Mouse (Mus musculus) midbrain, postnatal 0 days (tissue): ENCODE results near the gene Acly. TPM values are rescaled to one million over a fixed set of nuclear protein-coding genes. Genes with fewer than 3 reads are reported as not detected.

ENCODE experiments used
- ATAC-seq: fragments of 200-750 bp; cut with Nextera tagmentation; 2 replicates; pipeline ENCODE4 v1.8.0; 2017; ENCODE audit warnings: moderate number of reproducible peaks, mild to moderate bottlenecking, moderate TSS enrichment, moderate library complexity; ENCODE audit not compliant: low FRiP score
- DNase-seq: peaks from one replicate; pipeline ENCODE4 v3.0.0-alpha.2; 2015; ENCODE audit warnings: low spot score
- H3K27ac ChIP-seq: fragments of 300-500 bp; sonication (generic); 2 replicates; pipeline ENCODE4 v1.5.1; 2014; ENCODE audit warnings: low read depth, mild to moderate bottlenecking, low read length, mixed read lengths
- H3K27me3 ChIP-seq: fragments of 300-500 bp; sonication (generic); 2 replicates; pipeline ENCODE4 v1.6.1; 2014; ENCODE audit warnings: low read length, control low read depth, mixed read lengths; ENCODE audit not compliant: insufficient read depth
- H3K36me3 ChIP-seq: fragments of 300-500 bp; sonication (generic); 2 replicates; pipeline ENCODE4 v1.6.1; 2014; ENCODE audit warnings: low read length, control low read depth, mixed read lengths; ENCODE audit not compliant: insufficient read depth
- H3K4me1 ChIP-seq: fragments of 300-500 bp; sonication (generic); 2 replicates; pipeline ENCODE4 v1.6.1; 2014; ENCODE audit warnings: mild to moderate bottlenecking, control low read depth, antibody characterized with exemption, low read length, mixed read lengths; ENCODE audit not compliant: insufficient read depth
- H3K4me2 ChIP-seq: fragments of 300-500 bp; sonication (generic); 2 replicates; pipeline ENCODE4 v1.6.1; 2014; ENCODE audit warnings: low read depth, mild to moderate bottlenecking, low read length, mixed read lengths; ENCODE audit not compliant: poor library complexity, severe bottlenecking
- H3K4me3 ChIP-seq: fragments of 300-500 bp; sonication (generic); 2 replicates; pipeline ENCODE4 v1.5.1; 2014; ENCODE audit warnings: low read depth, mild to moderate bottlenecking, low read length, moderate library complexity
- H3K9ac ChIP-seq: fragments of 300-500 bp; sonication (generic); replicated peaks from 2 replicates; pipeline ENCODE4 v1.6.1; 2014; ENCODE audit warnings: mild to moderate bottlenecking, low read length, moderate library complexity, mixed read lengths; ENCODE audit not compliant: poor library complexity, severe bottlenecking
- H3K9me3 ChIP-seq: fragments of 300-500 bp; sonication (generic); 2 replicates; pipeline ENCODE4 v1.6.1; 2016; ENCODE audit warnings: low read length, control low read depth
- CTCF ChIP-seq: IDR thresholded peaks from 2 replicates; pipeline ENCODE4 v1.5.1; 2016; ENCODE audit warnings: antibody characterized with exemption, mild to moderate bottlenecking
- WGBS: fragments of 180-500 bp; shearing (Covaris S2); extraction: QIAGEN DNeasy Blood & Tissue Kit; methylation state at CpG from one replicate; pipeline ENCODE4 v1.1.7; 2014; 5-methylcytosine and 5-hydroxymethylcytosine counted together
- polyA plus RNA-seq: library from polyadenylated mRNA; unstranded; fragments of >200 nt; fragmentation: Nextera tagmentation; extraction: Ambion mirVana; gene quantifications from 2 replicates; pipeline ENCODE4 v1.2.1, GENCODE M21; 2015
- total RNA-seq: library from RNA; depleted of rRNA; stranded (reverse); fragments of >200 nt; gene quantifications from 2 replicates; pipeline ENCODE4 v1.2.3, GENCODE M21; 2014

Gene Acly
- total and polyA plus RNA-seq, 2 experiments from 2014 or later: 116 to 228 TPM

GRCm38 (mm10) chr11:100501321-100501720, 26.5 kb downstream of the Acly start:
- DNase-seq (no peak), ATAC-seq (no peak)
- no peak for TF ChIP-seq CTCF
- no peaks in the 10 kb centered on the region for H3K4me1 ChIP-seq
- H3K4me3 ChIP-seq: no peak overlapping the region
- 0 out of 2 replicates have a peak overlapping the region, but pooled peaks have one; percentile 38 for H3K27ac ChIP-seq
- no peak overlapping the region for H3K4me2 ChIP-seq
- H3K36me3 ChIP-seq: peaks cover 84% of the 10 kb centered on the region
- no peaks in the 10 kb centered on the region for H3K27me3 ChIP-seq
- H3K9me3 ChIP-seq: no peaks in the 10 kb centered on the region
- H3K9ac ChIP-seq: no peak overlapping the region
- 6% methylated on average over 6 of the region's 6 CpGs for WGBS

- no peaks in the 10 kb centered on the region for H3K9me3 ChIP-seq
- 59% methylated on average over 7 of the region's 7 CpGs for WGBS
- H3K4me3 ChIP-seq: no peak overlapping the region
- DNase-seq (no peak), ATAC-seq (no peak)
- H3K9ac ChIP-seq: no peak overlapping the region
- H3K4me2 ChIP-seq: no peak overlapping the region
- peaks cover 86% of the 10 kb centered on the region for H3K36me3 ChIP-seq
- 0 out of 2 replicates have a peak overlapping the region, but pooled peaks have one; percentile 38 for H3K27ac ChIP-seq
- TF ChIP-seq CTCF: no peak
- H3K27me3 ChIP-seq: no peaks in the 10 kb centered on the region
- no peaks in the 10 kb centered on the region for H3K4me1 ChIP-seq
Observed at GRCm38 (mm10) chr11:100500651-100501050, 27.1 kb downstream of the Acly start.

- no peak for TF ChIP-seq CTCF
- Histone ChIP-seq H3K4me1 (no peaks in the 10 kb centered on the region), H3K4me2 (no peak overlapping the region), H3K27ac (no peak overlapping the region), H3K36me3 (peaks cover 86% of the 10 kb centered on the region), H3K4me3 (no peak overlapping the region), H3K27me3 (no peaks in the 10 kb centered on the region), H3K9me3 (no peaks in the 10 kb centered on the region), H3K9ac (0 out of 2 replicates have a peak overlapping the region, but pooled peaks have one; percentile 1)
- ATAC-seq (no peak), DNase-seq (no peak)
- WGBS: 61% methylated on average over 3 of the region's 3 CpGs
Observed at GRCm38 (mm10) chr11:100500241-100500640, 27.6 kb downstream of the Acly start.

DNA sequence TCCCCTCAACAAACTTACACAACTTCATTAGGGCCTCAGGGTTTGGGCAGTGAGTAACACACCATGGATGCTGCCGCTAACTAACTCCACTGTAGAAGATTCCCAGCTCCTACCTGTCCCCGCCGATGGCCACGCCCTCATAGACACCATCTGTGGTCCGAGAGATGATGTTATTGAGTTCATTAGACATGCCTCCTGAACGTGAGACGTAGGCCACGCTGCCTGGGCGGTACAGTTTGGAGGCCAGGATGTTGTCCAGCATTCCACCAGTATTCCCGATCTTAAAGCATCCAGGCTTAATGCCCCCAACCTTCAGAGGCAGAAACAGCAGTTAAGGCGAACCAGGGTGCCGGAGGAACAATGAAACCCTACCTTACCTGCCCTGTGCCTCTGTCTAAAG, 34.0 kb downstream of the Acly start:
- no peak for ATAC-seq
- Histone ChIP-seq H3K27me3 (no peaks in the 10 kb centered on the region), H3K4me1 (no peaks in the 10 kb centered on the region), H3K4me3 (no peak overlapping the region), H3K27ac (no peak overlapping the region), H3K4me2 (no peak overlapping the region), H3K36me3 (peaks cover 75% of the 10 kb centered on the region), H3K9ac (no peak overlapping the region), H3K9me3 (no peaks in the 10 kb centered on the region)
- 92% methylated on average over 12 of the region's 12 CpGs for WGBS
- TF ChIP-seq CTCF: no peak
- DNase-seq: no peak

GRCm38 (mm10) chr11:100490951-100491350, 36.8 kb downstream of the Acly start:
- no peaks in the 10 kb centered on the region for H3K9me3 ChIP-seq
- H3K36me3 ChIP-seq: peaks cover 51% of the 10 kb centered on the region

GRCm38 (mm10) chr11:100485801-100486538, 41.8 kb downstream of the Acly start:
- peak; percentile 62 for DNase-seq
- no peaks in the 10 kb centered on the region for H3K4me1 ChIP-seq
- no peaks in the 10 kb centered on the region for H3K27me3 ChIP-seq
- no peak overlapping the region for H3K9ac ChIP-seq
- H3K9me3 ChIP-seq: no peaks in the 10 kb centered on the region
- ATAC-seq: no peak
- H3K36me3 ChIP-seq: peaks cover 53% of the 10 kb centered on the region
- no peak overlapping the region for H3K4me2 ChIP-seq
- no peak overlapping the region for H3K27ac ChIP-seq
- WGBS: 87% methylated on average over 8 of the region's 8 CpGs
- no peak overlapping the region for H3K4me3 ChIP-seq
- TF ChIP-seq CTCF: peak; percentile 73

More at GRCm38 (mm10) chr11:100490951-100491350, 36.8 kb downstream of the Acly start:
- H3K4me1 ChIP-seq: no peaks in the 10 kb centered on the region
- H3K4me3 ChIP-seq: no peak overlapping the region
- H3K4me2 ChIP-seq: no peak overlapping the region
- no peak for ATAC-seq
- H3K27ac ChIP-seq: no peak overlapping the region
- peak; percentile 65 for TF ChIP-seq CTCF
- no peak overlapping the region for H3K9ac ChIP-seq
- no peak for DNase-seq
- no peaks in the 10 kb centered on the region for H3K27me3 ChIP-seq
- WGBS: 91% methylated on average over 6 of the region's 6 CpGs
